Mouse (Mus musculus) activated CD4-positive, CD25-positive, alpha-beta regulatory T cell, adult 9 weeks (primary cell): ENCODE results near the gene Vmn2r84. TPM values are rescaled to one million over a fixed set of nuclear protein-coding genes. Genes with fewer than 3 reads are reported as not detected.

Experiments used
- polyA plus RNA-seq: library from polyadenylated mRNA; unstranded; fragments of 100-300 nt; shearing (Covaris generic); gene quantifications from one replicate; pipeline ENCODE4 v1.2.1, GENCODE M21; 2017

Vmn2r84 gene
- polyA plus RNA-seq: 1.4 TPM

GRCm38 (mm10) chr10:130394232-130394631 lies at the start of gene Vmn2r84:
Vmn2r84 (minus strand) TSS chr10:130394332.

DNA sequence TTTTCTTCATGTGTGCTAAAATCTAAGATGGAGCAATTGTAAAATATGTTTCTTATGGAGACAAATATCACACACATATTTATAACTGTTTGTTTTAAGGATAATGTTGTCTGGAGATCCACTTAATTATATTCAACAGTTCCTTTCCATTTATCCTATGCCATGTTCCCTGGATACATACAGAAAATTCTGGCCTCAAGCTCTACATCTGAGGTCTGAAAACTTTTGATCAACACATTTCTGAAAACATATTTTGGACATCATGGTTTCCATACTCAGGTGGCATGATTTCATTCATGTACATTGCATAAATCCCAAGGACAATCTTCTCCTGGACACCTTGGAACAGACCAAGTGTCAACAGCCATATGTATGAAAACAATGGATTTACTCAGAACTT lies 35.5 kb upstream of the Vmn2r84 start, which contains the start of gene Vmn2r85:
Vmn2r85 (minus strand) TSS at position 101 of the 400 bp plus-strand sequence.

Other genes with a start within 250 kb of the Vmn2r84 start
- gene Olfr825, start 227.6 kb downstream of the Vmn2r84 start, polyA plus RNA-seq: not detected
- gene Olfr826, start 210.1 kb downstream of the Vmn2r84 start, polyA plus RNA-seq: not detected
- gene Olfr827, start 179.9 kb downstream of the Vmn2r84 start, polyA plus RNA-seq: not detected
- not detected for gene Neurod4, start 114.1 kb downstream of the Vmn2r84 start, polyA plus RNA-seq
- gene Tespa1, start 71.5 kb downstream of the Vmn2r84 start, polyA plus RNA-seq: 221 TPM
- not detected for gene Vmn2r85, start 35.4 kb upstream of the Vmn2r84 start, polyA plus RNA-seq
- gene Vmn2r86, start 61.7 kb upstream of the Vmn2r84 start, polyA plus RNA-seq: 0.05 TPM
- not detected for gene Vmn2r87, start 103.1 kb upstream of the Vmn2r84 start, polyA plus RNA-seq